Mouse (Mus musculus) embryonic stem cell, embryonic (primary cell): ENCODE results near the gene Mthfd1l.

Experiments
- CTCF ChIA-PET, 4 experiments: fragments of 300-600 bp in 2 of 4; fragments of 350-600 bp in 2 of 4; sonication (Branson Sonifier 250); formaldehyde crosslinking; loops; one replicate each; lab custom pipeline; 2022; ENCODE audit warnings: inconsistent platforms in 2 of 4; lab: Charles Lee
- POLR2A ChIA-PET, 4 experiments: fragments of 300-600 bp in 2 of 4; fragments of 350-600 bp in 2 of 4; sonication (Branson Sonifier 250); formaldehyde crosslinking; loops; one replicate each; lab custom pipeline; 2022; ENCODE audit warnings: antibody characterized with exemption in 4 of 4, inconsistent platforms in 1 of 4; lab: Charles Lee

Mthfd1l gene

GRCm38 (mm10) chr10:4005191-4005590, 32.3 kb downstream of the Mthfd1l start:
- ChIA-PET POLR2A (interaction anchor here in 1 of 4 experiments (0.5 to 2.0 kb wide), 5 partner anchors 9 to 1546 kb away, joined by 3 to 6 read pairs (median 3); no protein-coding TSS in a partner anchor), CTCF (interaction anchor here in 1 of 4 experiments (0.6 kb wide), 1 partner anchor 11 kb away, joined by 3 read pairs; no protein-coding TSS in a partner anchor)

- POLR2A ChIA-PET = interaction anchor here in 2 of 4 experiments (0.6 to 2.0 kb wide), 5 partner anchors 11 to 214 kb away, joined by 3 to 6 read pairs (median 4); no protein-coding TSS in a partner anchor
- CTCF ChIA-PET = interaction anchor here in 1 of 4 experiments (0.6 kb wide), 1 partner anchor 341 kb away, joined by 3 read pairs; no protein-coding TSS in a partner anchor
Measured at GRCm38 (mm10) chr10:4006296-4007015, 33.5 kb downstream of the Mthfd1l start.

GRCm38 (mm10) chr10:4022628-4023303, 49.8 kb downstream of the Mthfd1l start:
- ChIA-PET POLR2A (interaction anchor here in 1 of 4 experiments (1.0 kb wide), 2 partner anchors 11 to 35 kb away, joined by 3 read pairs; no protein-coding TSS in a partner anchor), CTCF (interaction anchor here in 1 of 4 experiments (0.9 kb wide), 1 partner anchor 382 kb away, joined by 4 read pairs; no protein-coding TSS in a partner anchor)

- ChIA-PET CTCF (interaction anchor here in 1 of 4 experiments (0.5 to 0.7 kb wide), 2 partner anchors 10 to 611 kb away, joined by 3 read pairs; no protein-coding TSS in a partner anchor), POLR2A (no interaction called here)
Measured at GRCm38 (mm10) chr10:4026616-4027015, 53.7 kb downstream of the Mthfd1l start.

GRCm38 (mm10) chr10:4027466-4027865, 54.5 kb downstream of the Mthfd1l start:
- ChIA-PET CTCF (interaction anchor here in 2 of 4 experiments (0.5 to 1.7 kb wide), 4 partner anchors 10 to 612 kb away, joined by 3 to 4 read pairs (median 4); no protein-coding TSS in a partner anchor), POLR2A (interaction anchor here (0.6 to 2.3 kb wide), 5 partner anchors 9 to 584 kb away, joined by 3 to 9 read pairs (median 5); partner anchors contain the start of genes Esr1 (in 1 of the 4) and Zbtb2 (in 1 of the 4))

GRCm38 (mm10) chr10:4028851-4029442, 56.0 kb downstream of the Mthfd1l start:
- ChIA-PET CTCF (interaction anchor here in 2 of 4 experiments (0.6 to 1.7 kb wide), 2 partner anchors 13 kb away, joined by 4 read pairs; no protein-coding TSS in a partner anchor), POLR2A (interaction anchor here in 3 of 4 experiments (0.6 to 2.3 kb wide), 5 partner anchors 8 to 195 kb away, joined by 3 to 9 read pairs (median 3); partner anchors contain the start of gene Mthfd1l (in 1 of the 3))

GRCm38 (mm10) chr10:4033761-4034160, 60.8 kb downstream of the Mthfd1l start:
- ChIA-PET CTCF (interaction anchor here in 1 of 4 experiments (0.6 kb wide), 1 partner anchor 499 kb away, joined by 3 read pairs; no protein-coding TSS in a partner anchor), POLR2A (no interaction called here)

GRCm38 (mm10) chr10:4036476-4036875, 63.6 kb downstream of the Mthfd1l start:
- ChIA-PET POLR2A (interaction anchor here in 3 of 4 experiments (0.6 to 1.1 kb wide), 5 partner anchors 8 to 658 kb away, joined by 3 to 8 read pairs (median 3); no protein-coding TSS in a partner anchor), CTCF (interaction anchor here in 1 of 4 experiments (0.6 to 1.3 kb wide), 2 partner anchors 109 to 217 kb away, joined by 3 read pairs; no protein-coding TSS in a partner anchor)

GRCm38 (mm10) chr10:4037066-4037465, 64.1 kb downstream of the Mthfd1l start:
- POLR2A ChIA-PET = interaction anchor here in 2 of 4 experiments (0.9 to 1.1 kb wide), 2 partner anchors 9 to 39 kb away, joined by 3 read pairs; no protein-coding TSS in a partner anchor
- CTCF ChIA-PET = no interaction called here

GRCm38 (mm10) chr10:4038576-4038975, 65.7 kb downstream of the Mthfd1l start:
- CTCF ChIA-PET = interaction anchor here in 2 of 4 experiments (0.7 to 2.1 kb wide), 3 partner anchors 37 to 1058 kb away, joined by 3 to 5 read pairs (median 3); no protein-coding TSS in a partner anchor
- POLR2A ChIA-PET = interaction anchor here in 3 of 4 experiments (0.6 to 2.8 kb wide), 9 partner anchors 10 to 215 kb away, joined by 3 to 9 read pairs (median 3); no protein-coding TSS in a partner anchor

GRCm38 (mm10) chr10:4041691-4042090, 68.8 kb downstream of the Mthfd1l start:
- ChIA-PET CTCF (interaction anchor here in 3 of 4 experiments (0.6 to 1.8 kb wide), 7 partner anchors 13 to 305 kb away, joined by 3 to 4 read pairs (median 3); no protein-coding TSS in a partner anchor), POLR2A (interaction anchor here in 2 of 4 experiments (0.5 to 2.3 kb wide), 10 partner anchors 11 to 317 kb away, joined by 3 to 7 read pairs (median 3); no protein-coding TSS in a partner anchor)

GRCm38 (mm10) chr10:4044421-4044820, 71.5 kb downstream of the Mthfd1l start:
- ChIA-PET CTCF (interaction anchor here in 1 of 4 experiments (0.7 kb wide), 1 partner anchor 97 kb away, joined by 6 read pairs; no protein-coding TSS in a partner anchor), POLR2A (interaction anchor here in 1 of 4 experiments (1.1 kb wide), 1 partner anchor 38 kb away, joined by 4 read pairs; no protein-coding TSS in a partner anchor)

- ChIA-PET CTCF (interaction anchor here in 1 of 4 experiments (0.5 kb wide), 1 partner anchor 315 kb away, joined by 3 read pairs; no protein-coding TSS in a partner anchor), POLR2A (interaction anchor here in 2 of 4 experiments (0.6 to 1.5 kb wide), 4 partner anchors 14 to 386 kb away, joined by 3 to 6 read pairs (median 4); partner anchors contain the start of gene Mthfd1l (in 1 of the 2))
Measured at GRCm38 (mm10) chr10:4046496-4046895, 73.6 kb downstream of the Mthfd1l start.

GRCm38 (mm10) chr10:4047666-4048065, 74.7 kb downstream of the Mthfd1l start:
- POLR2A ChIA-PET = interaction anchor here in 1 of 4 experiments (0.7 kb wide), 1 partner anchor 25 kb away, joined by 3 read pairs; no protein-coding TSS in a partner anchor
- CTCF ChIA-PET = no interaction called here

GRCm38 (mm10) chr10:4050236-4050635, 77.3 kb downstream of the Mthfd1l start:
- POLR2A ChIA-PET = interaction anchor here in 3 of 4 experiments (0.5 to 1.5 kb wide), 3 partner anchors 11 to 192 kb away, joined by 3 to 8 read pairs (median 4); no protein-coding TSS in a partner anchor
- CTCF ChIA-PET = no interaction called here

- CTCF ChIA-PET = no interaction called here
- POLR2A ChIA-PET = interaction anchor here in 1 of 4 experiments (1.2 kb wide), 1 partner anchor 10 kb away, joined by 4 read pairs; no protein-coding TSS in a partner anchor
Measured at GRCm38 (mm10) chr10:4052711-4053110, 79.8 kb downstream of the Mthfd1l start.
